Mouse (Mus musculus): ENCODE measurements around the gene Cebpe.

Cebpe gene

GRCm38 (mm10) chr14:54674317-54674716 is 37.7 kb downstream of the Cebpe start:
- DNase-seq (ENCODE audit: low spot score): no peak

DNA sequence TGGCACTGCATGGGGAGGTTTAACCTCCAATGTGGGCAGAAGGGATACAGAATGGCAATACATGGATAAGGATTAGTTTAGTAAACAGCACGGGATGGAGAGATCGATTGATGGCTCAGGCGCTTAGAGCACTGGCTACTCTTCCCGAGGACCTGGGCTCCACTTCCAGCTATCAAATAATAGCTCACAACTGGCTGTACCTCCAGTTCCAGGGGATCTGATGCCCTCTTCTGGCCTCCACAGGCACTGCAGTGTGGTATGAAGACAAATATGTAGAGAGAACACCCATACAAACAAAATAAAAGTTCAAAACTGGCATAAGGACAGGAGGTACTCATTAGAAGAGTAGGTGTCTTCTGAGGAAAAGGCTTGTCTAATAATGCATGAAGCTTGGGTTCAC is 42.6 kb downstream of the Cebpe start:
- no peak for DNase-seq (ENCODE audit: low spot score)

- DNase-seq (ENCODE audit: low spot score): no peak
Observed at GRCm38 (mm10) chr14:54664477-54665222, 47.3 kb downstream of the Cebpe start.

Data from urinary bladder, postnatal 10 days (tissue).